Mouse (Mus musculus) neutrophil, adult 59 days (primary cell): ENCODE results near the gene Gm6763. TPM values are rescaled to one million over a fixed set of nuclear protein-coding genes. Genes with fewer than 3 reads are reported as not detected.

ENCODE experiments used
- total RNA-seq, 2 experiments: library from RNA; stranded (reverse); gene quantifications; 1 replicate in 1 of 2; 2 replicates in 1 of 2; pipeline ENCODE4 v1.2.4; 2023

Gm6763 gene
- not detected for total RNA-seq

GRCm38 (mm10) chr10:104151197-104151596 is at the start of gene Gm6763:
Gene Gm6763, plus strand, starts transcription at chr10:104151497.

GRCm38 (mm10) chr10:104142687-104143086 is 8.6 kb upstream of the Gm6763 start, which contains the start of gene Gm21293:
Gene Gm21293, plus strand, starts transcription at chr10:104142987.

GRCm38 (mm10) chr10:104159706-104160105 is 8.4 kb downstream of the Gm6763 start, which contains the start of gene Gm8764:
Gene Gm8764, plus strand, starts transcription at chr10:104160006.

GRCm38 (mm10) chr10:104168215-104168614 is 16.9 kb downstream of the Gm6763 start, which contains the start of gene Gm21304:
Gene Gm21304, plus strand, starts transcription at chr10:104168515.

GRCm38 (mm10) chr10:104176724-104177123 is 25.4 kb downstream of the Gm6763 start, which contains the start of gene Gm21312:
Gene Gm21312, plus strand, starts transcription at chr10:104177024.

GRCm38 (mm10) chr10:104185233-104185632 is 33.9 kb downstream of the Gm6763 start, which contains the start of gene Gm20765:
Gene Gm20765, plus strand, starts transcription at chr10:104185533.

GRCm38 (mm10) chr10:104193742-104194141 is 42.4 kb downstream of the Gm6763 start, which contains the start of gene Gm4340:
Gene Gm4340, plus strand, starts transcription at chr10:104194042.

Other genes starting within 250 kb of the Gm6763 start
- not detected for gene Gm21293, start 8.5 kb upstream of the Gm6763 start, total RNA-seq
- gene Gm8764, start 8.5 kb downstream of the Gm6763 start, total RNA-seq, result not detected
- not detected for gene Gm21304, start 17.0 kb downstream of the Gm6763 start, total RNA-seq
- gene Gm21312, start 25.5 kb downstream of the Gm6763 start, total RNA-seq, result not detected
- not detected for gene Gm20765, start 34.0 kb downstream of the Gm6763 start, total RNA-seq
- gene Gm4340, start 42.5 kb downstream of the Gm6763 start, total RNA-seq, result not detected